Mouse (Mus musculus): ENCODE data around the gene Zxdc. TPM values are rescaled to one million over a fixed set of nuclear protein-coding genes. Genes with fewer than 3 reads are reported as not detected.
A peak's percentile ranks its signal among the peaks of the same experiment; 100 is the strongest.

The Zxdc gene
- polyA plus RNA-seq, 1 experiment: 5.1 TPM

GRCm38 (mm10) chr6:90428380-90428974, 59.2 kb downstream of the Zxdc start, which contains the start of gene Cfap100:
Cfap100 (minus strand) TSS chr6:90428797.
- Histone ChIP-seq H3K27ac (ENCODE audit: control insufficient read depth, insufficient read depth, low read depth, low read length, poor library complexity) (no peak within 1 kb of the TSS), H3K4me3 (replicated peaks; ENCODE audit: control insufficient read depth, low read depth, low read length) (no peak within 1 kb of the TSS), H3K4me1 (ENCODE audit: control insufficient read depth, insufficient read depth, low read length) (no peaks in the 10 kb centered on the region)
- TF ChIP-seq CTCF (IDR thresholded peaks at IDR 0.05; ENCODE audit: control insufficient read depth, insufficient read depth, low read length) (peak; percentile 32; the same call in 1 of the 2 replicates), POLR2A (IDR thresholded peaks at IDR 0.05; ENCODE audit: borderline replicate concordance, control insufficient read depth, low read depth, low read length) (no peak)
- 1% methylated on average over 31 of the region's 31 CpGs for WGBS

DNA sequence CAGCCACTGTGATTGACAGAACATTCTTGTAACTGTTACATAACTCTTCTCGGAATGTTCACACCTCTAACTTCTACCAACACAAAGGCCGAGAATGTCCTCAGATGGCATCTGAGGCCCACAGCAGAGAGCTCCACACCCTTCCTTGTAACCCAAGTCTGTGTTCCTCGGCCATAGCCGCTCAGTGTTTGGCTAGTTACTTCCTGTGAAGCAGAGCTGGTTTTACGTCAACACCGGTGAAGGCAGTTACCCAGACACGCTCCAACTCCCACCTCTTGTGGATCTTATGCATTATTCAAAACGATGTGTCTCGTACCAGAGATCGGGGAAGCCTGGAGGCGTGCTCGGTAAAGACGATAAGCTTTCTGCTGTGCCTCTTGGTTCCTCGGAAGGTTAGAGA, 60.6 kb downstream of the Zxdc start:
- Histone ChIP-seq H3K4me3 (replicated peaks; ENCODE audit: control insufficient read depth, low read depth, low read length) (no peak overlapping the region), H3K27ac (ENCODE audit: control insufficient read depth, insufficient read depth, low read depth, low read length, poor library complexity) (no peak overlapping the region), H3K4me1 (ENCODE audit: control insufficient read depth, insufficient read depth, low read length) (no peaks in the 10 kb centered on the region)
- WGBS: 77% methylated on average over 14 of the region's 14 CpGs
- TF ChIP-seq POLR2A (IDR thresholded peaks at IDR 0.05; ENCODE audit: borderline replicate concordance, control insufficient read depth, low read depth, low read length): no peak

DNA sequence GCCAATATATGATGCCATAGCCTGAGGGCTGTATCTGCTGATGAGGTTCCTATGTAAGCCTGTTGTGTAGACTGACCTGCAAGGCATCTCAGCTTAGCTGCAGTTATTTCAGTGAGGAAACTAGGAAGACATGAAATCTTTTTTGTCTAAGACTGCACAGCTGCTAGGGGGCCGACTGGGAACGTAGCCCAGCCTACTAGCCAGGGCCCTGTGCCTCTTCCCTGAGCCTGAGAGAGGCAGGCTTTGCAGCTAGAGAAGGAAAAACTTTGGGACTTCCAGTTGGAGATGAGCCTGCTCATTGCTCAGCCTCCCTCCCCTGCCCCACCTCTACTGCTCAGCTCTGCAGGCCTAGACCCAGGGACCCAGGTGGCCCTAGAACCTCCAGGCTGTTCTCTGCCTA, 62.2 kb downstream of the Zxdc start:
- Histone ChIP-seq H3K27ac (ENCODE audit: control insufficient read depth, insufficient read depth, low read depth, low read length, poor library complexity) (no peak overlapping the region), H3K4me3 (replicated peaks; ENCODE audit: control insufficient read depth, low read depth, low read length) (no peak overlapping the region), H3K4me1 (ENCODE audit: control insufficient read depth, insufficient read depth, low read length) (no peaks in the 10 kb centered on the region)
- no peak for TF ChIP-seq POLR2A (IDR thresholded peaks at IDR 0.05; ENCODE audit: borderline replicate concordance, control insufficient read depth, low read depth, low read length)
- no peak for TF ChIP-seq CTCF (IDR thresholded peaks at IDR 0.05; ENCODE audit: control insufficient read depth, insufficient read depth, low read length)
- WGBS: 50% methylated on average over 2 of the region's 2 CpGs

- no peak overlapping the region for H3K27ac ChIP-seq (ENCODE audit: control insufficient read depth, insufficient read depth, low read depth, low read length, poor library complexity)
- WGBS: 61% methylated on average over 3 of the region's 3 CpGs
- TF ChIP-seq CTCF (IDR thresholded peaks at IDR 0.05; ENCODE audit: control insufficient read depth, insufficient read depth, low read length): no peak
- no peak for TF ChIP-seq POLR2A (IDR thresholded peaks at IDR 0.05; ENCODE audit: borderline replicate concordance, control insufficient read depth, low read depth, low read length)
Measured at GRCm38 (mm10) chr6:90434687-90435086, 65.4 kb downstream of the Zxdc start.

GRCm38 (mm10) chr6:90435195-90435618, 65.9 kb downstream of the Zxdc start:
- Histone ChIP-seq H3K4me3 (replicated peaks; ENCODE audit: control insufficient read depth, low read depth, low read length) (no peak overlapping the region), H3K27ac (ENCODE audit: control insufficient read depth, insufficient read depth, low read depth, low read length, poor library complexity) (no peak overlapping the region), H3K4me1 (ENCODE audit: control insufficient read depth, insufficient read depth, low read length) (no peaks in the 10 kb centered on the region)
- TF ChIP-seq CTCF (IDR thresholded peaks at IDR 0.05; ENCODE audit: control insufficient read depth, insufficient read depth, low read length) (peak; percentile 65), POLR2A (IDR thresholded peaks at IDR 0.05; ENCODE audit: borderline replicate concordance, control insufficient read depth, low read depth, low read length) (no peak)
- WGBS: 25% methylated on average over 11 of the region's 11 CpGs

More at GRCm38 (mm10) chr6:90434687-90435086, 65.4 kb downstream of the Zxdc start:
- H3K4me1 ChIP-seq (ENCODE audit: control insufficient read depth, insufficient read depth, low read length): no peaks in the 10 kb centered on the region
- no peak overlapping the region for H3K4me3 ChIP-seq (replicated peaks; ENCODE audit: control insufficient read depth, low read depth, low read length)

DNA sequence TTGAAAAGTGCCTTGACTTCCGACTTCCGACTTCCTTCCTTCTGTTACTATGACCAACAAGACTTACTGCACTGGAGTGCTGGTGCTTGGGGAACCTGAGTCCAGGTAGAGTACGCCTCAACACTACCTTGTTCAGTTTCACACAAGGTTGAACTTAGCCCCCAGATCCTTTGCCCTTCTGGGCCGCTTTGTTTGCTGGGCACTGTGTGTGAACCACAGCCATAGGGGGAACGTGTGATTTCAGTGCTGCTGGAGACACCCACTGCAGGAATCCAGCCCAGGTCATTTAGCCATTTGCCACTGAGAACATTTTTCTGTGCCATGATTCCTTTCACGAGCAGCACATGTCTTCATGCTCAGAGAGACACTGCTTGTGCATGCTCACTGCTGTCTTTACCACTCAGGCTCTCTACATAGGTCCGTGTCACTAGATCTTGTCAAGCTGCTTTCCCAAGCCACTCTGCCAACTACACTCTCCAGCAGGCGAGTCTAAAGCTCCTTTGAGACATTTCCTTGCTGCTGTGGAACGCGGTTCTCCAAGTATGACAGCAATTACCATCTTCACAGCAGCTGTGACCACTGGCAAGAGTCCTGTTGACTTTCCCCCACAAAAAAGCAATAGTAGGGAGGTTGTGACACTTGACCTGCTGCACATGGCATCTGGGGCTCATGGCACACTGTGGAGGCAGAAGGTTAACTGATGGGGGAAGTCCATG, 67.1 kb downstream of the Zxdc start:
- no peak overlapping the region for H3K27ac ChIP-seq (ENCODE audit: control insufficient read depth, insufficient read depth, low read depth, low read length, poor library complexity)

DNA sequence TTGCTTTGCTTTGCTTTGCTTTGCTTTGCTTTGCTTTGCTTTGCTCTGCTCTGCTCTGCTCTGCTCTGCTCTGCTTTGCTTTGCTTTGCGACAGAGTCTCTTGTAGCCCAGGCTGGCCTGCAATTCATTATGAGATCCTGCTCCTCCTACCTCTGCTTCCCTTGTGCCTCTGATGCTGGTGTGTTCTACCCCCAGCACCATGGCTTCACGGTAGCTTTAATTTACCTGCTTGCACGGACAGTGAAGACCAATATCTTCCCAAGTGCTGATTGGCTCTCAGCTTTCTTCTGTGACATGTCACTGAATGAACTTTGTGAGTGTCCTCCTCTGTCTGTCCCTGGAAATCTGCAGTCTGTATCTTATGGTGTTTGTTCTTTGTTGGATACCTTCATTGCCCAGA, 67.7 kb downstream of the Zxdc start:
- WGBS: 78% methylated on average over 3 of the region's 3 CpGs

More for the DNA sequence above, 67.1 kb downstream of the Zxdc start:
- no peaks in the 10 kb centered on the region for H3K4me1 ChIP-seq (ENCODE audit: control insufficient read depth, insufficient read depth, low read length)
- TF ChIP-seq POLR2A (IDR thresholded peaks at IDR 0.05; ENCODE audit: borderline replicate concordance, control insufficient read depth, low read depth, low read length) (no peak), CTCF (IDR thresholded peaks at IDR 0.05; ENCODE audit: control insufficient read depth, insufficient read depth, low read length) (no peak)
- WGBS: 68% methylated on average over 10 of the region's 10 CpGs
- no peak overlapping the region for H3K4me3 ChIP-seq (replicated peaks; ENCODE audit: control insufficient read depth, low read depth, low read length)

GRCm38 (mm10) chr6:90446883-90447282, 77.6 kb downstream of the Zxdc start:
- TF ChIP-seq POLR2A (IDR thresholded peaks at IDR 0.05; ENCODE audit: borderline replicate concordance, control insufficient read depth, low read depth, low read length) (no peak), CTCF (IDR thresholded peaks at IDR 0.05; ENCODE audit: control insufficient read depth, insufficient read depth, low read length) (no peak)
- no peak overlapping the region for H3K27ac ChIP-seq (ENCODE audit: control insufficient read depth, insufficient read depth, low read depth, low read length, poor library complexity)
- H3K4me3 ChIP-seq (replicated peaks; ENCODE audit: control insufficient read depth, low read depth, low read length): no peak overlapping the region
- 75% methylated on average over 4 of the region's 4 CpGs for WGBS
- H3K4me1 ChIP-seq (ENCODE audit: control insufficient read depth, insufficient read depth, low read length): no peaks in the 10 kb centered on the region

More for the DNA sequence above, 67.7 kb downstream of the Zxdc start:
- no peak overlapping the region for H3K4me3 ChIP-seq (replicated peaks; ENCODE audit: control insufficient read depth, low read depth, low read length)
- no peak overlapping the region for H3K27ac ChIP-seq (ENCODE audit: control insufficient read depth, insufficient read depth, low read depth, low read length, poor library complexity)
- TF ChIP-seq POLR2A (IDR thresholded peaks at IDR 0.05; ENCODE audit: borderline replicate concordance, control insufficient read depth, low read depth, low read length): no peak
- TF ChIP-seq CTCF (IDR thresholded peaks at IDR 0.05; ENCODE audit: control insufficient read depth, insufficient read depth, low read length): no peak
- H3K4me1 ChIP-seq (ENCODE audit: control insufficient read depth, insufficient read depth, low read length): no peaks in the 10 kb centered on the region
